Comparison of ENCODE assay signal across 27 mouse cellular contexts in genomic region chr14:54823716-54824115, GRCm38 (mm10). TPM values are rescaled to one million over a fixed set of nuclear protein-coding genes. Genes with fewer than 3 reads are reported as not detected.
DNase-seq lines count a peak whose midpoint lies in the region; ATAC-seq lines count a peak whose summit lies in the region.
"Had no signal": no experiment of that assay in that cellular context is flagged by ENCODE, and none has a peak within 500 bp of the region (broad histone marks: within the 10 kb centered on the region; RNA-seq: fewer than 3 reads in every experiment).

No protein-coding gene starts in this region.

- no peak overlapping the region for H3K27ac ChIP-seq in intestine, embryonic 14.5 days (ENCODE audit: low read depth)
- no peak overlapping the region for H3K27ac ChIP-seq in intestine, embryonic 15.5 days
- H3K27ac ChIP-seq: embryonic facial prominence, embryonic 12.5 days; hindbrain, postnatal 0 days; layer of hippocampus, adult 2 months; midbrain, embryonic 15.5 days; neural tube, embryonic 15.5 days; stomach, embryonic 15.5 days had no signal

- H3K4me3 ChIP-seq in intestine, embryonic 14.5 days (ENCODE audit: low read depth, low read length): no peak overlapping the region
- no peak overlapping the region for H3K4me3 ChIP-seq in intestine, embryonic 15.5 days (replicated peaks)
- H3K4me3 ChIP-seq: embryonic facial prominence, embryonic 12.5 days; layer of hippocampus, adult 2 months; megakaryocyte, embryonic 14.5 days; midbrain, embryonic 15.5 days; myocyte; neural tube, embryonic 15.5 days; stomach, embryonic 15.5 days had no signal

- H3K27me3 ChIP-seq in intestine, embryonic 14.5 days (replicated peaks; ENCODE audit: control insufficient read depth, insufficient read depth, low read length): no peaks in the 10 kb centered on the region
- no peaks in the 10 kb centered on the region for H3K27me3 ChIP-seq in intestine, embryonic 15.5 days (replicated peaks)
- H3K27me3 ChIP-seq: embryonic facial prominence, embryonic 12.5 days; midbrain, embryonic 15.5 days; neural tube, embryonic 15.5 days; stomach, embryonic 15.5 days had no signal

- no peaks in the 10 kb centered on the region for H3K9me3 ChIP-seq in intestine, embryonic 14.5 days (ENCODE audit: control insufficient read depth, low read length)
- no peaks in the 10 kb centered on the region for H3K9me3 ChIP-seq in intestine, embryonic 15.5 days
- H3K9me3 ChIP-seq: embryonic facial prominence, embryonic 12.5 days; megakaryocyte, embryonic 14.5 days; midbrain, embryonic 15.5 days; neural tube, embryonic 15.5 days; stomach, embryonic 15.5 days had no signal

- H3K36me3 ChIP-seq in intestine, embryonic 14.5 days (ENCODE audit: control insufficient read depth, insufficient read depth, low read length): no peaks in the 10 kb centered on the region
- H3K36me3 ChIP-seq in intestine, embryonic 15.5 days: no peaks in the 10 kb centered on the region
- H3K36me3 ChIP-seq: embryonic facial prominence, embryonic 12.5 days; midbrain, embryonic 15.5 days; neural tube, embryonic 15.5 days; stomach, embryonic 15.5 days had no signal

- no peak overlapping the region for H3K4me2 ChIP-seq in intestine, embryonic 14.5 days (ENCODE audit: low read length)
- no peak overlapping the region for H3K4me2 ChIP-seq in intestine, embryonic 15.5 days (replicated peaks)
- H3K4me2 ChIP-seq: embryonic facial prominence, embryonic 12.5 days; midbrain, embryonic 15.5 days; neural tube, embryonic 15.5 days; stomach, embryonic 15.5 days had no signal

- no peak for ATAC-seq in intestine, embryonic 14.5 days (replicated peaks; ENCODE audit: low FRiP score, low TSS enrichment, low read depth)
- no peak for ATAC-seq in intestine, embryonic 15.5 days
- ATAC-seq: forebrain, embryonic 14.5 days; hindbrain, postnatal 0 days; midbrain, embryonic 15.5 days had no signal

- DNase-seq in intestine, embryonic 14.5 days (ENCODE audit: low spot score): peak; percentile 24
- DNase-seq in cerebellum, adult 9-11 months: peak; percentile 43
- DNase-seq in cerebellum, postnatal 36 days: peak; percentile 32 to 42
- peak; percentile 16 for DNase-seq in kidney, postnatal 10 days
- DNase-seq in natural killer cell, adult 2 months (ENCODE audit: low spot score in 2 of 2): no peak
- DNase-seq in thymus, postnatal 0 days (ENCODE audit: low spot score): no peak
- no peak for DNase-seq in urinary bladder, postnatal 25 days (ENCODE audit: low spot score)
- DNase-seq: adrenal gland, postnatal 25 days; gastrocnemius, postnatal 10 days; left cerebral cortex, postnatal 4 days; liver; lung, postnatal 14 days; right cerebral cortex, postnatal 14 days; spleen, adult 18-20 months; thymus, adult 18-20 months had no signal

- H3K9ac ChIP-seq in intestine, embryonic 14.5 days (ENCODE audit: low read length): no peak overlapping the region
- H3K9ac ChIP-seq in intestine, embryonic 15.5 days: no peak overlapping the region
- H3K9ac ChIP-seq: embryonic facial prominence, embryonic 12.5 days; midbrain, embryonic 15.5 days; neural tube, embryonic 15.5 days; stomach, embryonic 15.5 days had no signal

- WGBS in intestine, embryonic 14.5 days: 83% methylated on average over 1 of the region's 1 CpGs
- WGBS in intestine, embryonic 15.5 days: 79% methylated on average over 1 of the region's 1 CpGs

- no peaks in the 10 kb centered on the region for H3K4me1 ChIP-seq in intestine, embryonic 14.5 days (replicated peaks; ENCODE audit: control insufficient read depth, insufficient read depth, low read length)
- no peaks in the 10 kb centered on the region for H3K4me1 ChIP-seq in intestine, embryonic 15.5 days (replicated peaks)
- H3K4me1 ChIP-seq: embryonic facial prominence, embryonic 12.5 days; megakaryocyte, embryonic 14.5 days; midbrain, embryonic 15.5 days; neural tube, embryonic 15.5 days; stomach, embryonic 15.5 days had no signal

RNA-seq across cellular contexts. Expression of gene Rnf212b, which starts 9.8 kb away (rescaled TPM):
- not detected in 2 replicates for polyA plus RNA-seq in intestine, embryonic 14.5 days (2014; fragmentation: Nextera tagmentation; extraction: Ambion mirVana)
- polyA plus RNA-seq in intestine, embryonic 15.5 days (2015; fragmentation: Nextera tagmentation; extraction: Ambion mirVana): not detected in 2 replicates
- polyA plus RNA-seq in thymus, postnatal 0 days (2015; fragmentation: Nextera tagmentation; extraction: Ambion mirVana): not detected in 2 replicates
- polyA plus RNA-seq: embryonic facial prominence, embryonic 12.5 days; forebrain, embryonic 14.5 days; heart, embryonic 16.5 days; hindbrain, postnatal 0 days; liver, embryonic 16.5 days; midbrain, embryonic 15.5 days; myocyte; stomach, embryonic 15.5 days had no signal

RNA-seq across cellular contexts. Expression of gene Slc7a8, which starts 42.0 kb away (rescaled TPM):
- 24.0 and 26.7 TPM in 2 replicates for polyA plus RNA-seq in intestine, embryonic 14.5 days (2014; fragmentation: Nextera tagmentation; extraction: Ambion mirVana)
- polyA plus RNA-seq in intestine, embryonic 15.5 days (2015; fragmentation: Nextera tagmentation; extraction: Ambion mirVana): 30.9 and 33.0 TPM in 2 replicates
- polyA plus RNA-seq in thymus, postnatal 0 days (2015; fragmentation: Nextera tagmentation; extraction: Ambion mirVana): 0.94 and 1.2 TPM in 2 replicates
- polyA plus RNA-seq: myocyte had no signal

RNA-seq across cellular contexts. Expression of gene Homez, which starts 47.0 kb away (rescaled TPM):
- 7.4 and 10.7 TPM in 2 replicates for polyA plus RNA-seq in intestine, embryonic 14.5 days (2014; fragmentation: Nextera tagmentation; extraction: Ambion mirVana)
- 6.2 and 6.9 TPM in 2 replicates for polyA plus RNA-seq in intestine, embryonic 15.5 days (2015; fragmentation: Nextera tagmentation; extraction: Ambion mirVana)
- polyA plus RNA-seq in thymus, postnatal 0 days (2015; fragmentation: Nextera tagmentation; extraction: Ambion mirVana): 7.2 and 8.8 TPM in 2 replicates

RNA-seq across cellular contexts. Expression of gene Ppp1r3e, which starts 53.6 kb away (rescaled TPM):
- polyA plus RNA-seq in intestine, embryonic 14.5 days (2014; fragmentation: Nextera tagmentation; extraction: Ambion mirVana): 2.9 and 4.1 TPM in 2 replicates
- 2.3 TPM in 2 replicates for polyA plus RNA-seq in intestine, embryonic 15.5 days (2015; fragmentation: Nextera tagmentation; extraction: Ambion mirVana)
- 1.8 and 2.2 TPM in 2 replicates for polyA plus RNA-seq in thymus, postnatal 0 days (2015; fragmentation: Nextera tagmentation; extraction: Ambion mirVana)

RNA-seq across cellular contexts. Expression of gene Bcl2l2, which starts 59.5 kb away (rescaled TPM):
- 5.1 and 5.2 TPM in 2 replicates for polyA plus RNA-seq in intestine, embryonic 14.5 days (2014; fragmentation: Nextera tagmentation; extraction: Ambion mirVana)
- 3.6 and 4.7 TPM in 2 replicates for polyA plus RNA-seq in intestine, embryonic 15.5 days (2015; fragmentation: Nextera tagmentation; extraction: Ambion mirVana)
- polyA plus RNA-seq in thymus, postnatal 0 days (2015; fragmentation: Nextera tagmentation; extraction: Ambion mirVana): 1.5 and 1.7 TPM in 2 replicates

Comparison
In these comparisons a context has a peak if more than half of its experiments do, and no peak if none do; other contexts are left out.
1. DNase-seq: peak in intestine, embryonic 14.5 days (single experiment), cerebellum, adult 9-11 months (single experiment), cerebellum, postnatal 36 days (2 of 2) and kidney, postnatal 10 days (single experiment); none in natural killer cell, adult 2 months (0 of 2), thymus, postnatal 0 days (single experiment) and urinary bladder, postnatal 25 days (single experiment).
2. RNA of gene Slc7a8, which starts 42.0 kb away (polyA plus RNA-seq): 30.9 to 33.0 TPM in intestine, embryonic 15.5 days and 24.0 to 26.7 TPM in intestine, embryonic 14.5 days; 0.94 to 1.2 TPM in thymus, postnatal 0 days; every median in the first group is over 10 times any median in the second.